Mouse (Mus musculus) layer of hippocampus, postnatal 36 days (tissue): ENCODE results near the gene Astn1. TPM values are rescaled to one million over a fixed set of nuclear protein-coding genes. Genes with fewer than 3 reads are reported as not detected.

ENCODE experiments used
- DNase-seq, 2 experiments: peaks; one replicate each; pipeline ENCODE4 v3.0.0; 2022
- total RNA-seq, 2 experiments: library from RNA; stranded (reverse); gene quantifications; 2 replicates each; pipeline ENCODE4 v1.2.3; 2021

Gene Astn1
- total RNA-seq, 2 experiments from 2014 or later: 178 to 184 TPM

DNA sequence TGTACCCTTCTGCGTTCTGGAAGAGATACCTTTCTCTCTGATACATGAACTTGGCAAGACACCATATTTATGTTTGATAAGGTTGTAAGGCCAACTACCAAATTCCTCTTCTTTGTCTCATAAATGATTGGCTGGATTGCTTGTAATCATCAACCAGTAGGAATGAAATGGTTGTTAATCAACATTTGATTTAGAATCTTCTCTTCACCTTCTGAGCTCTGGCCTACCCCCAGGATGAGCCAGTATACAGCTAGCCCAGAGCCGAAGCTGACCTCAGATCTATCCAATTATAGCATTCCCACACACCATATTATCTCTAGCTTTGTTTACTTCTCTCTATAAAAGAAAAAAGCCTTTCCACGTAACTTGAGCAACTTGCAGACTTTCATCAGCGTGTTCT is 270.9 kb downstream of the Astn1 start:
- no peak for DNase-seq

DNA sequence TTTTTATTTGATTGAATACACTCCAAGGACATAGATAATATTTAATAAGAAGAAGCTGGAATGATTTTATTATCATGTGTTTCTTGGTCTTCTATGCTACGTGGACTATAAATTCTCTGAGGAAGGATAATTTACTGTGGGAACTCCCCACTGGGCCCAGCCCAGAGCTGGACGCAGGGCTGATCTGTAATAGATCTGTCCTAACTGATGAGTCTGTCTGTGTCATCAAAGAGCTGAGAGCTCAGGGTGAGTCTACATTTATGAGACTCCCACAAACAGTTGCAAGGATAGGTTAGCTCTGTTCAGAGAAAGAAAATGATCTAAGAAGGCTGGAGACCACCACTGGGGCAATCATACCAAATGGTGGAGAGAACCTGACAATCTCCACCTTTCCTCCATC is 271.4 kb downstream of the Astn1 start:
- DNase-seq: no peak

DNA sequence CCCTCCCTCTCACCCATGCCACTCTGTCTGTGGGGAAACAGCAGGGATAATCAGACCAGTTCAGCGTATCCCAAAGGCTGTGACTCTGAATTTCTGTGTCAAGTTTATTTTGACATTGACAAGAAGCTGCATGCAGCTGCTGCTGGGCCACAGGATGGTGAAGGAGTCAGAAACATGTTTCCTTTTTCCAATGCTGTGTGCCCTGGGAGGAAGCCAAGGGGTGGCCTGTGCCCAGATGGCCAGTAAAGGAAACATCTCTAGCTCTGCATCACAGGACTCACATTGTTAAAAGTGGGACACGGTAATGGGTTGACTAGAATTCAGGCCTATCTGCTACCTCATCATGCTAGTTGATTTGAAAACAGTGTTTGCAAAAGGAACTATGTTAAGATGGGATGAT is 279.2 kb downstream of the Astn1 start:
- no peak for DNase-seq

DNA sequence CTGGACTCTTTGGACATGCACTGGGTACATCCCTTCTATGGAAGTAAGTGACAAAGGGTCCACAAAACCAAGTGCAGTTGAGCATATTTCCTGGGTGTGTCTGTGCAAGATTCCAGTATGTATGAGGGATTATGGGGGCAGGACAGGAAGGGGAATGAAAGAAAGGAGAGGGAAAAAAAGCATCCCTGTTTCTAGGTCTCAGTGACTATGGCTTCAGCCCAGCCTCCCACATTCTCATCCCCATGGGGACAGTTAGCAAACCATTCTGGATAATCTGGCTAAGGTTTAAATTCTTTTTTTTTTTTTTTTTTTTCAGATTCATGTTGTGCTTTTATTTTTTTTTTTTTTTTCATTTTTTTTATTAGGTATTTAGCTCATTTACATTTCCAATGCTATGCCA is 280.2 kb downstream of the Astn1 start:
- no peak for DNase-seq

DNA sequence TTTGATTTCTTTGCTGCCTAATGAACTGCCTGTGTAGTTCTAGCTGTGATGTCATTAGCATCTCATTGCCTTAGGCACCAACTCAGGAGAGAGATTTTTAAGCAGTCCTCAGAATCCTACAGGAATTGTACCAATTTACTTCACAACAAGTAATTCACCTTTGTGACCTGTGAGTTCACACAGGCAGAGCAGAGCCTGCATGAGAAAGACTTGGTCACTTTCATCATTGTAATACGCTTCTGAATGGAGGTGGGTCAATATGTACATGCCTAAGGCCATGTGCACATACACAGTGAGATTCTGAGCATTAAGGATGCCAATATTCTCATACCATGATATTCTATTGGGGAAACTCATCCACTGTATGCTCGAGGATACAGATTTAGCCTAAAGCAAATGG is 290.7 kb downstream of the Astn1 start:
- DNase-seq: no peak

DNA sequence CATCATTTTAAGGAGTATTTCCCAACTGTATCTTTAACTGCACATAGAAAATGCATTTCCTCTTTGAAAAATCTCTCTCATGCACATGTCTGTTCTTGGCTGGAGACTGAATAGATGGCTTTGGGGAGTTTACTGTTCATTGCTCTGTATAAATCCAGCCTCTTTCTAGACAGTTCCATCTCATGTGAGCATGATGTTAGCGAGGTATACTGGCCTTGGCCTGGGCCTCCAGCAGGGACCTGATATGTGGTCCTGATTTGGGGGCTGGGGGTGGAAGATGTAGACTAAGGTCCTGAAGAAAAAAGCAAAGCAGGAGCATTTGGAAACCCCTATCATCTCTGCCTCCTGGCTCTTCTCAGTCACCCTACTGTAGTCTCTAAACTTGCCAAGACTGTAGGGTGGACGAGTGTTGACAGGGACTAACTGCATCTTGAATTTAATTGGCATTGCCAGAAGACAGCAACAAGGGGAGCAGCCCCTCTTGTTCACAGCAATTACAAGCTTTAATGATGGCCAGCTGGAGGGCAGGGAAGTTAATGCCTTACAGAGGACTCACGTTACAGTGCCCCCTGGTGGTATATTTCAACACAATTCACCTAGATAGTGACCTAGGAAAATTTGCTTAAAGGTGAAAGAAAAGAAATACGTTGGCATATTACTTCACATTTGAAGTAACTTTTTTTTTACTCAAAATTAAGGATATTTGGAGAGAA is 291.9 kb downstream of the Astn1 start:
- no peak for DNase-seq

DNA sequence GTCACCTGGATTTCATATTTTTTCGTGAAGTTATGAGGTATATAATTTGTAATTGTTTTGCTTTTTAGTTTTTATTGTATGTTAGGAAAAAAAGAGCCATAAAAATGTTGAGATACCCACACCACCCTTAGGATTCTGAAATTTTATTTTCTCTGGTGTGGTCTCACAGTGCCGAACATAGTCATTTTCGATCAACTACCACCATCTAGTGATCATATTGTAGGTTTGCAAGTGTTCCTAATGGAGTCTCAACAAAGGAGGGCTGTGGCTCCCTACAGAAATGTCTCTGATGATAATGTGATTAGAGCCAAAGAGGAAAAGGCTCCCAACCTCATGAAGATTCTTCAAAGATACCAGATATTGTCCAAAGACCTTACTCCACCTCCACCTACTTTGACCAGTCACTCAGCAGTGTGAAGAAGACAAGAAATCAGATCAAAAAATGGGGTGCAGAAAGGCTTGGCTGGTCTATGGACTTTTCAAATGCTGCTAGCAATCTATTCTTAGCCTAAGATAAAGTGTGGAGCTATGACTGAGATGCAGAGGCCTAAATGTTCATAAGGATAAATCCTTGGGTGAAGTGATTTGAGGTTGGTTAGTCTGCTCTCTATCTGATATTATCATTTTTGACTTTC is 292.6 kb downstream of the Astn1 start:
- no peak for DNase-seq

DNA sequence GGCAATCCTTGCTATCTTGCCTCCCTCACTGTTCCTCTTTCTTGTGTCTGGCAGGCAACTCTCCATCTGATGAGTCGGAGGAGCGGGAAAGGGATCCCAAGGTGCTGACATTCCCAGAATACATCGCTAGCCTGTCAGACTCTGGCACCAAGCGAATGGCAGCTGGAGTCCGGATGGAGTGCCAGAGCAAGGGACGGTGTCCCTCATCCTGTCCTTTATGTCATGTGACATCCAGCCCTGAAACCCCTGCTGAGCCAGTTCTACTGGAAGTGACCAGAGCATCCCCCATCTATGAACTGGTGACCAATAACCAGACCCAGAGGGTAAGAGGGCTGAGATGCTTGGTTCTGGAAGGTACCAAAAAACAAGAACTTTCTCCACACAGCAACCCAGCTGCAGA is 294.9 kb downstream of the Astn1 start:
- no peak for DNase-seq

DNA sequence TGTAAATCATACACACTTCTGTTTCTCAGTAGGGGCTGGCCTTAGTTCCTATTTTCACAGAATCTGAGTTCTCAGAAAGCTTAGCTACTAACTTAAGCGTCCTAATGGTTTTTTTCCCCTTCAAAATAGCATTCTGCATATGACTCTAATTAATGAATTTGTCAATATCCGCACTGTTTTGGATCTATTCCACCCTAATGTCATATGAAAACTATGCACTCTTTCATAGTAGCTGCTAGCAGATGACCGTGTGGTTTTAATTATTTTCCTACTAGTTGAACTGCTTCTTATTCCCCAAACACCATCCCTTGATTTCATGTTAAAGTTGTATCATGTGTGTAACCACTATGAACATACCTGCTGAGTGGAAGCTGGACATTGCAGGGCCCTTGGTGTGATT is 303.9 kb downstream of the Astn1 start:
- DNase-seq: no peak

DNA sequence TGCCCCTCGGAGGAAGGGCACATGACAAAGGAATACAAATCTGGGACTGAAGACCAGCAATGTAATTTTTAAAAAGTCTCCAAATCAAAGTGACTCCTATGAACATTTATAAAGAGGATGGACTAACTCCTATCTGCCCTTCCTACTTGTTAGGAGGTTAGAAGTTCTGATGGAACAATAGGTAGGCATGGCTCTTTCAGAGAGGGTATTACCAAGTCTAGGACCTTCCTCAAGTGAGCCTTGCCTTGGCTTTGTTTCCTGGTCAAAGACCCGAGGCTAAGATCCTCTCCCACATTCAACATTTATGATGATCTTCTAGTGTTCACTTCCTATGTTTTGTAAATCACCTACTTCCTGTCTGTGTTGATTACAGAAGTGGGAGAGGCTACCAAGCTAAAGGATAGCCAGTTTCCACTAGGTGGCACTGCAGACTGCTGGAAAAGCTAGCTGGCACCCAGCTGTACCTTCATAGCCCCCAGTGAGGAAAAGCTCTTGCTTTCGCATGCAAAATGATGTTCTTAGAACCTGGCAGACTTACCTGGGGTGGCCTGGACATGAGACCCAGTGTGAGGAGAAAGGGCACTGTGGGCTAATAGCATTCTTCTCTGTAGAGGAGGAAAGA is 308.0 kb downstream of the Astn1 start:
- DNase-seq: peak; percentile 37 to 50

DNA sequence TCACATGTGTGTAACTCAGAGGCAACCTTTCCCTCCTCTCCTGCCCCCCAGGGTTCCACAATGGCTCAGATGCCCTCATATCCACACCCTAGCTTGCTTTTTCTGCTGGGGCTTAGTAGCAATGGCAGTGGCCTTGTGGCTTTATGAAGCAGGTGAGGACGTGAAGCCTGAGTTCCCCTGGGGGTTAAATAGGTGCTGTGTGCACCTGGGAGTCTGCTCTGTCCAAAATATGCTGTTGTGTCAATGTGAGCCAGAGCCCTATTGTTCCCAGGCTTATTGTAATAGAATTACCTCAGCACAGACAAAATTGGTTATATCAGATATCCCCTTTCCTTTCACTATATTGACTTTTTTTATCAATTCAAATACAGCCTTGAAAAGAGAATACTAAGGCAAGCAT is 325.7 kb downstream of the Astn1 start:
- no peak for DNase-seq

DNA sequence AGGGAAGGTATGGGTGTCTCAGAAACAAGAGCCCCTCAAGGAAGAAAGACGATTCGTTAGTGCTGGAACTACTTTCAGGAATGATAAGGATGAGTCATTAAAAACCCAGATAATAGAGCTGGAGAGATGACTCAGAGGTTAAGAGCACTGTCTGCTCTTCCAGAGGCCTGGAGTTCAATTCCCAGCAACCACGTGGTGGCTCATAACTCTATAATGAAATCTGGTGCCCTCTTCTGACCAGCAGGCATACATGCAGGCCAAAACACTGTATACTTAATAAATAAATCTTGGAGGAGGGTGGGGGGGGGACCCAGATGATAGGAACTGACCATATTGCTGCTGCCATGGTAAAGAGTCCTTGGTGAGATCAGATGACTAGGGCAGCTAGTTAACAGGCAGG is 335.4 kb downstream of the Astn1 start:
- DNase-seq: no peak

DNA sequence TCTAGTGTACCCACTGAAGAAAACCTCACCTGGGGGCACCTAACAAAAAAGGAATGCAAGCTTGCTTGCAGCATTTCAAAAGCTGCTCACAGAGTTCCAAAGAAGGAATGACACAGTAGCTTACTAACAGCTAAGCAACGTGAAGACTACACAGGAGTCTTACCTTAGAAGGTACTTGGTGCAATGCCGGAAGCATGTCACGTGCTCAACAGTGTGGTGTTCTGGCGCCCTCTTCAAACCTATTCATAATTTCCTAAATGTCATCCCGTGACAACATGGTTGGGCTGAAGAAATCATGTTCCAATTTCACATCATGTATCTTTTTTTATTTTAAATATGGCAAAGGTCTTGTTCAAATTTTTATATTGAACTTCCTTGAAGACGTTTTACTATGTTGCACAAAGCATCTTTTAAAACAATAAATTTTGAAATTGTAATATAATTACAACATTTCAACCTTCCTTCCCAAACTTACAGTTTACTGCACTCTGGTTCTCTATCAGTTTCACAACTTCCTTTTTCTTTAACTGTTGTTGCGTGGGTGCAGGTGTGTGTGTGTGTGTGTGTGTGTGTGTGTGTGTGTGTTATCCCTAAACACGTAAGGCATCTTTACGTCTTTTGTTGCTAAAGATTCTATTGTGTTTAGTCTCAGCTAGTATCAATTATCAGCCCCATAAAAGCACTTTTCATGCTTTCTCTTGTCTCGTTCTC is 335.9 kb downstream of the Astn1 start:
- no peak for DNase-seq

DNA sequence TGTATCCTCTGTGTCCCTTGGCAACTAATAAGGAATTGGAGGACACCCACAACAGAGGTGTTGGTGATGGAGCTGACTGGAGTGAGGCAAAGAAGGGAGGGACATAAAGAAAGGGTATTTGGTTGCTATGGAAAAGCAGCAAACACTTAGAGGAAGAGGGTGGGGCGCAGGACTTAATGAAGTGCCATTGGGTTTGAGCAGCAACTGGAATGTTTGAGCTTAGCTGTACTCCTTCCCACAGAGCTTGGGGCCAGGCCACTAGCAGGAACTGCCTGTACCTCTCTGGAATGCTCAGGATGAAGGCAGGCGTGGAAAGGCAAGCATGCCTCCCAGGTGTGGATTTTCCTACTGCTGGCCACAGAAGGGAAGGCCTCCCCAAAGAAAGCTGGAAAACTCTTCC is 337.2 kb downstream of the Astn1 start:
- no peak for DNase-seq

DNA sequence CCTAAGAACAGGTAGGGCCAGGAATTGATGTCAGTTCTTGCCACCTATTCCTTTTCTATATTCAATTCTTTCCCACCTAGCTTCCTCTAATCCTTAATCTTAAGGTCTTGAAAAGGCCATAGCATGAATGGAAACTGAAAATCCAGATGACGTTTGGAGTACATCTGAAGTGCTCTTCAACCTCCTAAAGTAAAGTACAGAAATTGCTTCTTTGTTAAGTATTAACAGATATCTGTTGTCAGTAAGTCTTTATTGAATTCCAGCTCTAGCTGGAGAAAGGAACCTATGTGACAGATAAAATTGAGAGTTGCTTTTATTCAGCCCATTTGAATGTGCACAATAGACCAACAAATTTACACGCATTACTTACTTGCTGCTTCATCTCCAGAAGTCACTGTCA is 338.1 kb downstream of the Astn1 start:
- no peak for DNase-seq

DNA sequence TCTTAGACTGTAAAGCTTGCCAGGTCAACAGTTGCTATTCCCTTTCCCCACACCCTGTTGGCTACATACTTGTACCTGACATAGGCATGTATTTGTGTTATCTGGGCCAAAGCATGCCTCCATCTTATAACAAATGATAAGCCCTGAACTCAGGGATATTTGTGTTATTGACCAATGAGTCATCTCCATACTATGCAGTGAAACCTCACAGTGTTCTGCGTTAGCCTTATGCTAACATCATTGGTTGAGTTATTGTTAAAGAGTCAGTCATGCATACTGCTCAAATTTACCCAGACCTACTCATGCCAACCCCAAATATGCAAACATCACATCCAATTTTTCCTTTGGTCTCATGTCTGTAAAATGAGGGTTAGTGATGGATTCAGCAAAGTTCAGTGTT is 339.3 kb downstream of the Astn1 start:
- DNase-seq: no peak

DNA sequence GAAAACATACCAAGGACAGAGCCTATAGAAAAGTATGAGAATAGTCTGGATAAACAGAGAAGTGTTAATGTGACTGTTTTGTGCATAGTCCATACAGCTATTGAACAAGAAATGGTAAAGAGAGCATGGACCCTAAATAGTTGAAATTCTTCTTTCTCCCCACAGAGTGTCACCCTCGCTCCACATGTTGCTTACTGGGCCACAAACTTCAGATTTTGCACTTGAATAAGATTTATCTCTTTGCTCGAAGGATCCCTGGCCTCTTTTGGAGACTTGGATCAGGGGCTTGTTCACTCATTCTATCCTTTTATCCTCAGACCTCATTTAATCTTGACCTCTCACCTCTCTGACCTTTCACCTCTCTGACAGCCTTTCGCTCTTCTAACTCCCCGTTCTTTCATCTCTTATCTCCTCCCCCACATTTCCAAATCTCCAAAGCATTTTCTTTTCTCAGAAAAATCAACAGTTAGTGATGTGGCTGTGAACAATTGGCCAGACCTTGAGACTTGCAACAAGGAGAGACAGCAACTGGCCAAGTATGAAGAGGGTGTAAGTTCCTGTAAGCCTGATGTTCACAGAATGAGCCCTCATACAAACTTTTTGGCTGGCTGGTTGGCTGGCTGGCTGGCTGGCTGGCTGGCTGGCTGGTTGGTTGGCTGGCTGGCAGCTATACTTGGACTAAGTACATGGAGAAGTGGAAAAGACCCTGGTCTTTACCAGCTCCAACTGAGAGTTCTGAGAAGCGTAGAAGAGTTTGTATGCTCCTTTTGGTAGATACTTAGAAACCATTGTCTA is 351.4 kb downstream of the Astn1 start:
- peak; percentile 18 to 26 for DNase-seq

DNA sequence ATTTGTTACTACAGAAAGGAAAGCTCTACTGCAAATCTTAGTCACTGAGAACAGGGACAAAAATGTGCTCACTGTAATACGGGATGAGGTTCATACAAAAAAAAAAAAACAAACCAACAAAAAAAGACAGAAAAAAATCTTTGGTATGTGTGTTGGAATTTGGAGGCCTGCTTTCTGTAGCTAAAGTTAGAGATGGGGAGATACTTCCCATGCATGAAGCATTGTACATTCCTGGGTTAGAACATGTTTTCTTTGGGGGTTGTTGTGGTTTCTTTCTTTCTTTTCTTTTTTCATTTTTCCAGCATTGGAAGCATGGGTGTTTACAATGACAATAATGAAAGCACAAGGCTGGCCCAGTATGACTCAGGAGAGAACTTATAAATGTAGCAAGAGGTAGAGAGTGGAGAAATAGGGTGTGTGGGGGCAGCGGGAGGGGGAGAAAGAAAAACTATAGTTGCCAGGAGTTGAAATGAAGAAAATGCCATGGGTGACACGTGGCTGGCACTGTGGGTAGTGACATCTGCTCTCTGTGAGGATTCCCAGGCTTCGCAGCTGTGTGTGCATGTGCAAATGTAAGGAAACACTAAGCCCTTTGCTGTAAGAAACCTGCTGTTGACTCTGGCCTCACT is 370.9 kb downstream of the Astn1 start:
- peak; percentile 14 to 20 for DNase-seq

DNA sequence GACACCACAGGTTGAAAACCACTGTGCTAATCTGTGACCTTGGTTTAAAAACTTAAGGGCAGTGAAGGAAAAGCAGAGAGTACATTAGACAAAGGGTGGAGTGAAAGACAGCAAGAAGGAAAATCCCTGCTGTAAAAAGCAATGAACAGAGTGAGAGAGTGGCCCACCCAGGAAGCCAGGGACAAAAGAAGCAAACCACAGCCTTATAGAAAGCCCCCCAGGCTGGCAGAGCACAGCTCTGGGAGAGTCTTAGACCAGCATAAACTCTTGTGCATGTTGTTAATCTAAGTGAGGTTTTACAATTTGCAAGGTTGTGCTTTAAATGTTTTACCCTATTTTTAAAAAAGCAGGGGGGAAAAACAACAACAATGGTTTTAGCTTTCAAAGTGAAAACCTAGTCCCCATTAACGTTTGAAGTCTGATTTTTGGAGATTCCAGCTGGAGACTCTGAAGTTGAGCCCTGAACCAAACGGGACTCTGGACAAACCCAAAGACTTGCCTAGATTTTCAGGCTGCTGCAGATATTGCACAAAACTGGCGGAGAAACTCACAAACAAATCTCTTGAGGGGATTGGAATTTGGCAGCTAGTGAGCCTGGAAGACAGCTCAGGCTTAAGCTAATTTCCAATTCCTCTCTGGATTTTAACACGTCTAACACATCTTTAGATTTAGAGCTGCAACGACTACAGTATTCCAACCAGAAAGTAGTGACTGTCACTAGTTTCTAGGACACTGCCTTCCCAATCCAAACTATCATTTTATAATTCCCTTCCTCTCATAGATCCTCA is 377.3 kb downstream of the Astn1 start:
- no peak for DNase-seq

DNA sequence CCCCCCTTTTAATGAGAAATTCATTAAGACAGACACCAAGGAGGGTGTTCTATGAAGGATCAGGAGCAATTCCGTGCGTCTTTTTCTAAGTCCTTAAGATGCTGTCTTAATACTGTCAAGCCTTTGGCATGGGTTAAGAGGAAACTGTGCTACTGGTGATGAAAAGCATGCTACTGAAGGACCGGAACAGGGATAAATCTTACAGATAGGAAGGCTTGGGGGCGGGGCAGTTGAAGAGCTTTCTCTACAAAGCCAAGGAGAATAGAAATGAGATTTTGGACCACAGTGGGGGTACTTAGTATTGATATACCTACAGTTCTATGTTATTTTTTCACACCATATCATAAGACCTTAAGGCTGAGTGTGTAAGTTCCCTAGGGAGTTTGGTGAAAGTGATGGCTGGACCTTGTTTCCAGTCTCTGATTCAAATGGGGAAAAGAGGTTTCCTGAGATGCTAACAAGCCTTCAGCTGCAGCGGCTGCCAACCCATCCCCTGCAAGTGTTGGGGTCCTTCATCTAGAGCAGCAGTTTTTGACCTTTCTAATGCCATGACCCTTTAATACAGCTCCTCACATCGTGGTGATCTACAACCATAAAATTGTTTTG is 378.2 kb downstream of the Astn1 start:
- DNase-seq: no peak

DNA sequence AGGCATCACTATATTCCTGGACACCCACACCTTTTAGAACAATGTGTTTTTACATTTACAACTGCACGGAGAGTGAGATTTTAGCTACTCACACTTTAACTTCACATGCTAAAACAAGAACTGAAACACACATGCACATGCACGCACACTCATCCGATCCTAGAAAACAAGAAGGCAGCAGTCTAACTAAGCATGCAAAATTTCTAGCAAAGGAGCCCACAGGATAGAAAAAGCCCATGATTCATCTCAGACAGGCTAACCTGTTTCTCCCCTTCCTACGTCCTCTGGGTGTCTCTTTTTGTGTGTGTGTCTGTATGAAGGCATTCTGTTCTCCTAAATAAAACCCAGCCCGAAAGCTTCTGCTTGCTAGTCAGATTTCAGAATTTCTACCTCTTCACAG is 378.9 kb downstream of the Astn1 start:
- DNase-seq: no peak
